Mouse (Mus musculus) ES-Bruce4 (cell line): ENCODE measurements around the gene Bcl2l2.

Experiments
- CTCF ChIP-seq: IDR thresholded peaks from one replicate; pipeline ENCODE4 v1.8.1; 2011; ENCODE audit warnings: low read depth, low read length
- EP300 ChIP-seq: IDR thresholded peaks from 2 replicates; pipeline ENCODE4 v1.6.1; 2011; ENCODE audit warnings: low read depth, low read length; ENCODE audit not compliant: insufficient read depth
- POLR2A ChIP-seq: IDR thresholded peaks from one replicate; pipeline ENCODE4 v1.8.1; 2011; ENCODE audit warnings: low read length; ENCODE audit not compliant: insufficient read depth

GRCm38 (mm10) chr14:54870861-54871260 lies 12.3 kb upstream of the Bcl2l2 start, which contains the start of gene Homez:
- TF ChIP-seq CTCF: no peak
- TF ChIP-seq POLR2A: no peak
- no peak for TF ChIP-seq EP300
